Mouse (Mus musculus): Measurements from ENCODE around the gene E130311K13Rik. TPM values are rescaled to one million over a fixed set of nuclear protein-coding genes. Genes with fewer than 3 reads are reported as not detected.

E130311K13Rik gene
- polyA plus RNA-seq, 1 experiment from 2014 or later, result 5.3 TPM

- H3K27ac ChIP-seq (ENCODE audit: poor library complexity, severe bottlenecking), result no peak overlapping the region
- 88% methylated on average over 2 of the region's 2 CpGs for WGBS
- H3K36me3 ChIP-seq, result peaks cover 7% of the 10 kb centered on the region; the same call in 1 of the 2 replicates
- H3K9ac ChIP-seq, result no peak overlapping the region
- H3K4me2 ChIP-seq, result no peak overlapping the region
- no peak for ATAC-seq (ENCODE audit: insufficient number of reproducible peaks, low FRiP score)
- no peak overlapping the region for H3K4me3 ChIP-seq
- no peaks in the 10 kb centered on the region for H3K9me3 ChIP-seq (replicated peaks)
- H3K4me1 ChIP-seq (replicated peaks), result no peaks in the 10 kb centered on the region
- H3K27me3 ChIP-seq (replicated peaks), result no peaks in the 10 kb centered on the region
Observed at GRCm38 (mm10) chr3:63938928-63939327, 9.7 kb upstream of the E130311K13Rik start.

GRCm38 (mm10) chr3:63919634-63920033, 9.6 kb downstream of the E130311K13Rik start:
- no peaks in the 10 kb centered on the region for H3K4me1 ChIP-seq (replicated peaks)
- H3K27ac ChIP-seq (ENCODE audit: poor library complexity, severe bottlenecking), result no peak overlapping the region
- no peak for ATAC-seq (ENCODE audit: insufficient number of reproducible peaks, low FRiP score)
- no peak overlapping the region for H3K9ac ChIP-seq
- WGBS, result 64% methylated on average over 3 of the region's 3 CpGs
- H3K9me3 ChIP-seq (replicated peaks), result no peaks in the 10 kb centered on the region
- H3K4me3 ChIP-seq, result no peak overlapping the region
- peaks cover 26% of the 10 kb centered on the region for H3K36me3 ChIP-seq
- H3K4me2 ChIP-seq, result no peak overlapping the region
- no peaks in the 10 kb centered on the region for H3K27me3 ChIP-seq (replicated peaks)

- ATAC-seq (ENCODE audit: insufficient number of reproducible peaks, low FRiP score), result no peak
- H3K4me3 ChIP-seq, result no peak overlapping the region
- no peak overlapping the region for H3K4me2 ChIP-seq
- H3K9ac ChIP-seq, result no peak overlapping the region
- no peaks in the 10 kb centered on the region for H3K27me3 ChIP-seq (replicated peaks)
- no peak overlapping the region for H3K27ac ChIP-seq (ENCODE audit: poor library complexity, severe bottlenecking)
- WGBS, result 72% methylated on average over 4 of the region's 4 CpGs
- peaks cover 7% of the 10 kb centered on the region; the same call in 1 of the 2 replicates for H3K36me3 ChIP-seq
- no peaks in the 10 kb centered on the region for H3K9me3 ChIP-seq (replicated peaks)
- H3K4me1 ChIP-seq (replicated peaks), result 0 out of 2 replicates have a peak, but pooled peaks cover 2% of the 10 kb centered on the region
Observed at GRCm38 (mm10) chr3:63910301-63910700, 19.0 kb downstream of the E130311K13Rik start.

GRCm38 (mm10) chr3:63905241-63905640, 24.0 kb downstream of the E130311K13Rik start:
- Histone ChIP-seq H3K27me3 (replicated peaks) (no peaks in the 10 kb centered on the region; the same call in none of the 2 replicates), H3K27ac (ENCODE audit: poor library complexity, severe bottlenecking) (no peak overlapping the region), H3K4me3 (peak overlapping the region; percentile 40), H3K9me3 (replicated peaks) (no peaks in the 10 kb centered on the region), H3K36me3 (no peaks in the 10 kb centered on the region), H3K4me2 (peak overlapping the region; percentile 72), H3K4me1 (replicated peaks) (0 out of 2 replicates have a peak, but pooled peaks cover 6% of the 10 kb centered on the region), H3K9ac (0 out of 2 replicates have a peak overlapping the region, but pooled peaks have one; percentile 28)
- no peak for ATAC-seq (ENCODE audit: insufficient number of reproducible peaks, low FRiP score)
- WGBS, result 4% methylated on average over 18 of the region's 18 CpGs

GRCm38 (mm10) chr3:63904157-63904556, 25.1 kb downstream of the E130311K13Rik start:
- WGBS, result 73% methylated on average over 2 of the region's 2 CpGs
- no peaks in the 10 kb centered on the region for H3K36me3 ChIP-seq
- ATAC-seq (ENCODE audit: insufficient number of reproducible peaks, low FRiP score), result no peak
- H3K9ac ChIP-seq, result no peak overlapping the region
- H3K27ac ChIP-seq (ENCODE audit: poor library complexity, severe bottlenecking), result no peak overlapping the region
- no peaks in the 10 kb centered on the region; the same call in none of the 2 replicates for H3K27me3 ChIP-seq (replicated peaks)
- no peak overlapping the region for H3K4me2 ChIP-seq
- 0 out of 2 replicates have a peak, but pooled peaks cover 10% of the 10 kb centered on the region for H3K4me1 ChIP-seq (replicated peaks)
- H3K9me3 ChIP-seq (replicated peaks), result no peaks in the 10 kb centered on the region
- H3K4me3 ChIP-seq, result no peak overlapping the region

GRCm38 (mm10) chr3:63900021-63900571, 29.2 kb downstream of the E130311K13Rik start:
- H3K36me3 ChIP-seq, result no peaks in the 10 kb centered on the region
- peaks cover 11% of the 10 kb centered on the region; the same call in 1 of the 2 replicates for H3K4me1 ChIP-seq (replicated peaks)
- no peak overlapping the region for H3K9ac ChIP-seq
- H3K9me3 ChIP-seq (replicated peaks), result no peaks in the 10 kb centered on the region
- WGBS, result 6% methylated on average over 12 of the region's 12 CpGs
- H3K27me3 ChIP-seq (replicated peaks), result no peaks in the 10 kb centered on the region; the same call in none of the 2 replicates
- no peak for ATAC-seq (ENCODE audit: insufficient number of reproducible peaks, low FRiP score)
- no peak overlapping the region for H3K27ac ChIP-seq (ENCODE audit: poor library complexity, severe bottlenecking)
- peak overlapping the region; percentile 100 for H3K4me2 ChIP-seq
- peak overlapping the region; percentile 71 for H3K4me3 ChIP-seq

- Histone ChIP-seq H3K9me3 (replicated peaks) (no peaks in the 10 kb centered on the region), H3K27me3 (replicated peaks) (no peaks in the 10 kb centered on the region; the same call in none of the 2 replicates), H3K36me3 (no peaks in the 10 kb centered on the region), H3K4me3 (peak within 1 kb of the TSS; percentile 71), H3K4me1 (replicated peaks) (peaks cover 11% of the 10 kb centered on the region; the same call in 1 of the 2 replicates), H3K9ac (peak within 1 kb of the TSS; percentile 71), H3K4me2 (peak within 1 kb of the TSS; percentile 100), H3K27ac (ENCODE audit: poor library complexity, severe bottlenecking) (no peak within 1 kb of the TSS)
- under 1% methylated on average over 12 of the region's 12 CpGs for WGBS
- peak; percentile 71 for ATAC-seq (ENCODE audit: insufficient number of reproducible peaks, low FRiP score)
Observed at GRCm38 (mm10) chr3:63899309-63899695, 30.0 kb downstream of the E130311K13Rik start, which contains the start of gene Plch1. Plch1 (minus strand) TSS chr3:63899472.

- peak; percentile 79 for ATAC-seq (ENCODE audit: insufficient number of reproducible peaks, low FRiP score)
- Histone ChIP-seq H3K36me3 (no peaks in the 10 kb centered on the region), H3K4me3 (peak overlapping the region; percentile 71), H3K9ac (peak overlapping the region; percentile 71), H3K9me3 (replicated peaks) (no peaks in the 10 kb centered on the region), H3K4me1 (replicated peaks) (peaks cover 11% of the 10 kb centered on the region; the same call in 1 of the 2 replicates), H3K27me3 (replicated peaks) (no peaks in the 10 kb centered on the region; the same call in 1 of the 2 replicates), H3K4me2 (peak overlapping the region; percentile 100), H3K27ac (ENCODE audit: poor library complexity, severe bottlenecking) (no peak overlapping the region)
- under 1% methylated on average over 41 of the region's 41 CpGs for WGBS
Observed at GRCm38 (mm10) chr3:63898581-63899308, 30.5 kb downstream of the E130311K13Rik start.

GRCm38 (mm10) chr3:63897177-63897576, 32.1 kb downstream of the E130311K13Rik start:
- H3K36me3 ChIP-seq, result no peaks in the 10 kb centered on the region
- no peaks in the 10 kb centered on the region; the same call in 1 of the 2 replicates for H3K27me3 ChIP-seq (replicated peaks)
- no peak overlapping the region for H3K4me3 ChIP-seq
- H3K27ac ChIP-seq (ENCODE audit: poor library complexity, severe bottlenecking), result no peak overlapping the region
- WGBS, result 47% methylated on average over 1 of the region's 1 CpGs
- no peak overlapping the region for H3K4me2 ChIP-seq
- no peak for ATAC-seq (ENCODE audit: insufficient number of reproducible peaks, low FRiP score)
- H3K9ac ChIP-seq, result no peak overlapping the region
- no peaks in the 10 kb centered on the region for H3K9me3 ChIP-seq (replicated peaks)
- peaks cover 11% of the 10 kb centered on the region; the same call in 1 of the 2 replicates for H3K4me1 ChIP-seq (replicated peaks)

GRCm38 (mm10) chr3:63896303-63896702, 33.0 kb downstream of the E130311K13Rik start:
- no peaks in the 10 kb centered on the region; the same call in 1 of the 2 replicates for H3K27me3 ChIP-seq (replicated peaks)
- 86% methylated on average over 4 of the region's 4 CpGs for WGBS
- H3K36me3 ChIP-seq, result no peaks in the 10 kb centered on the region
- H3K4me3 ChIP-seq, result no peak overlapping the region
- ATAC-seq (ENCODE audit: insufficient number of reproducible peaks, low FRiP score), result no peak
- peaks cover 11% of the 10 kb centered on the region; the same call in 1 of the 2 replicates for H3K4me1 ChIP-seq (replicated peaks)
- no peak overlapping the region for H3K4me2 ChIP-seq
- no peaks in the 10 kb centered on the region for H3K9me3 ChIP-seq (replicated peaks)
- H3K9ac ChIP-seq, result no peak overlapping the region
- H3K27ac ChIP-seq (ENCODE audit: poor library complexity, severe bottlenecking), result no peak overlapping the region

- no peaks in the 10 kb centered on the region for H3K36me3 ChIP-seq
- 66% methylated on average over 2 of the region's 2 CpGs for WGBS
- H3K27ac ChIP-seq (ENCODE audit: poor library complexity, severe bottlenecking), result no peak overlapping the region
- no peak overlapping the region for H3K4me3 ChIP-seq
- no peak overlapping the region for H3K4me2 ChIP-seq
- peaks cover 11% of the 10 kb centered on the region; the same call in 1 of the 2 replicates for H3K4me1 ChIP-seq (replicated peaks)
- no peak overlapping the region for H3K9ac ChIP-seq
- ATAC-seq (ENCODE audit: insufficient number of reproducible peaks, low FRiP score), result no peak
- no peaks in the 10 kb centered on the region for H3K27me3 ChIP-seq (replicated peaks)
- H3K9me3 ChIP-seq (replicated peaks), result no peaks in the 10 kb centered on the region
Observed at GRCm38 (mm10) chr3:63895786-63896185, 33.5 kb downstream of the E130311K13Rik start.
